Mouse (Mus musculus) small intestine, adult 2 months (tissue): ENCODE results near the gene Slc4a4. TPM values are rescaled to one million over a fixed set of nuclear protein-coding genes. Genes with fewer than 3 reads are reported as not detected.

Experiments used
- H3K27ac ChIP-seq: fragments of 200-500 bp; 2 replicates; pipeline ENCODE4 v1.5.1; 2012; ENCODE audit warnings: low read depth, low read length, control low read depth, inconsistent platforms; ENCODE audit not compliant: insufficient read depth
- H3K27me3 ChIP-seq: fragments of 200-500 bp; 2 replicates; pipeline ENCODE4 v1.6.1; 2012; ENCODE audit warnings: mild to moderate bottlenecking, moderate library complexity, low read length, inconsistent platforms; ENCODE audit not compliant: control insufficient read depth, insufficient read depth
- H3K36me3 ChIP-seq: fragments of 200-500 bp; 2 replicates; pipeline ENCODE4 v1.6.1; 2012; ENCODE audit warnings: mild to moderate bottlenecking, low read length, control low read depth, inconsistent platforms; ENCODE audit not compliant: control insufficient read depth, insufficient read depth
- H3K4me1 ChIP-seq: fragments of 200-500 bp; 2 replicates; pipeline ENCODE4 v1.6.1; 2012; ENCODE audit warnings: low read length, inconsistent platforms, mixed read lengths; ENCODE audit not compliant: control insufficient read depth, insufficient read depth, insufficient read length
- H3K4me3 ChIP-seq: fragments of 200-500 bp; 2 replicates; pipeline ENCODE4 v1.5.1; 2012; ENCODE audit warnings: low read depth, mild to moderate bottlenecking, control low read depth, inconsistent platforms, low read length, moderate library complexity
- CTCF ChIP-seq: fragments of 200-500 bp; IDR thresholded peaks from 2 replicates; pipeline ENCODE4 v1.5.1; 2012; ENCODE audit warnings: low read depth, mild to moderate bottlenecking, control low read depth, inconsistent platforms, low read length, moderate library complexity, mixed read lengths; ENCODE audit not compliant: insufficient replicate concordance, insufficient read length; ENCODE audit errors: extremely low read depth
- POLR2A ChIP-seq: fragments of 200-500 bp; IDR thresholded peaks from 2 replicates; pipeline ENCODE4 v1.6.1; 2012; ENCODE audit warnings: low read depth, mild to moderate bottlenecking, control low read depth, inconsistent platforms, low read length, moderate library complexity
- WGBS: fragments of 180-500 bp; shearing (Covaris S2); methylation state at CpG from one replicate; pipeline ENCODE4 v1.1.7; 2018; 5-methylcytosine and 5-hydroxymethylcytosine counted together
- polyA plus RNA-seq: library from polyadenylated mRNA; depleted of rRNA; stranded (reverse); fragments of >200 nt; gene quantifications from 2 replicates; pipeline ENCODE4 v1.2.3, GENCODE M21; 2012

Gene Slc4a4
- polyA plus RNA-seq, 1 experiment, result 15.3 TPM

- 83% methylated on average over 6 of the region's 6 CpGs for WGBS
- TF ChIP-seq CTCF, result no peak
- TF ChIP-seq POLR2A, result no peak
- peaks cover 2% of the 10 kb centered on the region for H3K4me1 ChIP-seq
- no peaks in the 10 kb centered on the region for H3K27me3 ChIP-seq
- H3K36me3 ChIP-seq, result no peaks in the 10 kb centered on the region
- H3K4me3 ChIP-seq, result no peak overlapping the region
- no peak overlapping the region for H3K27ac ChIP-seq
These were observed 131.9 kb downstream of the Slc4a4 start for GRCm38 (mm10) chr5:89018537-89018936.

GRCm38 (mm10) chr5:89024413-89024812 lies 137.8 kb downstream of the Slc4a4 start:
- H3K27ac ChIP-seq, result no peak overlapping the region
- WGBS, result 80% methylated on average over 4 of the region's 4 CpGs
- peaks cover 3% of the 10 kb centered on the region for H3K36me3 ChIP-seq
- TF ChIP-seq CTCF (no peak), POLR2A (no peak)
- no peaks in the 10 kb centered on the region for H3K27me3 ChIP-seq
- H3K4me1 ChIP-seq, result no peaks in the 10 kb centered on the region
- no peak overlapping the region for H3K4me3 ChIP-seq

GRCm38 (mm10) chr5:89027518-89028085 lies 141.0 kb downstream of the Slc4a4 start:
- Histone ChIP-seq H3K4me3 (no peak overlapping the region), H3K27me3 (no peaks in the 10 kb centered on the region), H3K4me1 (peaks cover 2% of the 10 kb centered on the region; the same call in 1 of the 2 replicates), H3K36me3 (peaks cover 3% of the 10 kb centered on the region), H3K27ac (no peak overlapping the region)
- TF ChIP-seq POLR2A (no peak), CTCF (no peak)
- WGBS, result 96% methylated on average over 4 of the region's 4 CpGs

- no peak overlapping the region for H3K4me3 ChIP-seq
- no peak overlapping the region for H3K27ac ChIP-seq
- TF ChIP-seq POLR2A, result no peak
- no peak for TF ChIP-seq CTCF
- H3K27me3 ChIP-seq, result no peaks in the 10 kb centered on the region
- WGBS, result 87% methylated on average over 8 of the region's 8 CpGs
- peaks cover 2% of the 10 kb centered on the region; the same call in 1 of the 2 replicates for H3K4me1 ChIP-seq
- H3K36me3 ChIP-seq, result peaks cover 3% of the 10 kb centered on the region
These were observed 146.0 kb downstream of the Slc4a4 start for GRCm38 (mm10) chr5:89032647-89033046.

- Histone ChIP-seq H3K4me3 (no peak overlapping the region), H3K4me1 (peaks cover 2% of the 10 kb centered on the region; the same call in 1 of the 2 replicates), H3K27me3 (no peaks in the 10 kb centered on the region), H3K36me3 (peaks cover 3% of the 10 kb centered on the region), H3K27ac (no peak overlapping the region)
- TF ChIP-seq CTCF, result no peak
- TF ChIP-seq POLR2A, result no peak
- 87% methylated on average over 4 of the region's 4 CpGs for WGBS
These were observed 146.6 kb downstream of the Slc4a4 start for GRCm38 (mm10) chr5:89033256-89033655.

- no peak overlapping the region for H3K27ac ChIP-seq
- no peak overlapping the region for H3K4me3 ChIP-seq
These were observed 149.5 kb downstream of the Slc4a4 start for GRCm38 (mm10) chr5:89036147-89036546.

GRCm38 (mm10) chr5:89040814-89041213 lies 154.2 kb downstream of the Slc4a4 start:
- Histone ChIP-seq H3K4me1 (no peaks in the 10 kb centered on the region), H3K36me3 (peaks cover 10% of the 10 kb centered on the region), H3K4me3 (no peak overlapping the region), H3K27ac (no peak overlapping the region), H3K27me3 (no peaks in the 10 kb centered on the region)
- WGBS, result 75% methylated on average over 3 of the region's 3 CpGs
- TF ChIP-seq CTCF, result no peak
- no peak for TF ChIP-seq POLR2A

More at GRCm38 (mm10) chr5:89036147-89036546, 149.5 kb downstream of the Slc4a4 start:
- WGBS, result 53% methylated on average over 5 of the region's 5 CpGs
- Histone ChIP-seq H3K27me3 (no peaks in the 10 kb centered on the region), H3K36me3 (peaks cover 10% of the 10 kb centered on the region), H3K4me1 (no peaks in the 10 kb centered on the region)
- TF ChIP-seq POLR2A (no peak), CTCF (no peak)
